Comparison of ENCODE assay signal across 10 mouse cellular contexts in the genomic region with DNA sequence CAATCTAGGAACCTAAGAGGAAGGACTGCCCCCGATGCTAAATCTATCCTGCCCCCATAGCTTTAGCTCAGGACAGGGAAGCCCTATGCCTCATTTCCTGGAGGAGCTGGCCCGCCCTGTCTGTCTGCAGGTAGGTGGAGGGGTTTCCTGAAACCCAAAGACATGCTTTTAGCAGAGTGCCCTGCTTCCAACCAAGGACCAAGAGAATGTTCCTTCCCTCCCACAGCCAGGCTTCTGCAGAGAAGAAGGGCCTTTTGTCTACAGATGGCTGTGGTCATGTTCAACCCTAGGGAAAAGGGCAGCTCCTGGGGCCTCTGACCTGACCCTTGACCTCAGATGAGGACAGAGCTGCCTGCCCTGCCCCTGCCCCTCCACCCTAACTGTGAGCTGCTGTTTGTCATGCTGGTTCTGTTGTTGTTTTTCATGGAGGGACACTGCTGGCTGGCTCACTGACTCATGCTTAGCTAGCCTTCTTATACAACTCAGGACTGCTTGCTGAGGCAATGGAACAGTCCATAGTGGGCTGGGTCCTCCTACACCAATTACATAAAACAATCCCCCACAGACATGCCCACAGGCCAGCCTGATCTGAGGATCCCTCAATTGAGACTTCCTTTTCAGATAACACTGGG. TPM values are rescaled to one million over a fixed set of nuclear protein-coding genes. Genes with fewer than 3 reads are reported as not detected.
DNase-seq lines count a peak whose midpoint lies in the region; ATAC-seq and TF ChIP-seq lines count a peak whose summit lies in the region.
"Had no signal": no experiment of that assay in that cellular context is flagged by ENCODE, and none has a peak within 500 bp of the region (broad histone marks: within the 10 kb centered on the region; RNA-seq: fewer than 3 reads in every experiment).

No protein-coding gene starts in this region.

- H3K4me2 ChIP-seq in forebrain, embryonic 12.5 days: no peak overlapping the region
- H3K4me2 ChIP-seq in stomach, postnatal 0 days (replicated peaks; ENCODE audit: low read depth): no peak overlapping the region

- H3K9me3 ChIP-seq in forebrain, embryonic 10.5 days: no peaks in the 10 kb centered on the region
- no peaks in the 10 kb centered on the region for H3K9me3 ChIP-seq in forebrain, embryonic 12.5 days
- H3K9me3 ChIP-seq in stomach, postnatal 0 days (ENCODE audit: control insufficient read depth, low read length): no peaks in the 10 kb centered on the region

- no peak for ATAC-seq in forebrain, embryonic 12.5 days (ENCODE audit: low FRiP score)
- no peak for ATAC-seq in stomach, postnatal 0 days (ENCODE audit: low FRiP score, low TSS enrichment)

- 58% methylated on average over 2 of the region's 2 CpGs for WGBS in forebrain, embryonic 10.5 days
- WGBS in forebrain, embryonic 12.5 days: 50% methylated on average over 2 of the region's 2 CpGs
- 78% methylated on average over 2 of the region's 2 CpGs for WGBS in stomach, postnatal 0 days

- H3K27me3 ChIP-seq in forebrain, embryonic 10.5 days (ENCODE audit: poor library complexity, severe bottlenecking): peaks cover 48% of the 10 kb centered on the region
- peaks cover 58% of the 10 kb centered on the region for H3K27me3 ChIP-seq in forebrain, embryonic 12.5 days
- no peaks in the 10 kb centered on the region; the same call in 1 of the 2 replicates for H3K27me3 ChIP-seq in stomach, postnatal 0 days (ENCODE audit: control insufficient read depth, insufficient read depth, low read length)

- peaks cover 41% of the 10 kb centered on the region for H3K4me1 ChIP-seq in forebrain, embryonic 10.5 days
- peaks cover 12% of the 10 kb centered on the region for H3K4me1 ChIP-seq in forebrain, embryonic 12.5 days
- peaks cover 13% of the 10 kb centered on the region for H3K4me1 ChIP-seq in stomach, postnatal 0 days (replicated peaks; ENCODE audit: control insufficient read depth, insufficient read depth)

- no peak overlapping the region for H3K9ac ChIP-seq in forebrain, embryonic 12.5 days
- no peak overlapping the region for H3K9ac ChIP-seq in stomach, postnatal 0 days (ENCODE audit: low read length)

- peak overlapping the region; percentile 73 for H3K27ac ChIP-seq in forebrain, embryonic 10.5 days
- no peak overlapping the region for H3K27ac ChIP-seq in forebrain, embryonic 12.5 days
- H3K27ac ChIP-seq in stomach, postnatal 0 days (replicated peaks): peak overlapping the region; percentile 85; the same call in 1 of the 2 replicates

- DNase-seq in forebrain, embryonic 10.5 days (ENCODE audit: extremely low spot score, low spot score): no peak
- DNase-seq in kidney, postnatal 10 days: peak; percentile 46
- no peak for DNase-seq in kidney, postnatal 14 days
- peak; percentile 60 for DNase-seq in right cerebral cortex, postnatal 25 days
- DNase-seq in right cerebral cortex, postnatal 36 days (ENCODE audit: low spot score in 2 of 2): no peak
- DNase-seq in stomach, postnatal 0 days (ENCODE audit: low spot score): no peak
- no peak for DNase-seq in thymus, postnatal 0 days (ENCODE audit: low spot score)
- DNase-seq: gastrocnemius, postnatal 25 days; retina, postnatal 1 day had no signal

- H3K4me3 ChIP-seq in forebrain, embryonic 10.5 days: no peak overlapping the region
- H3K4me3 ChIP-seq in forebrain, embryonic 12.5 days (replicated peaks): no peak overlapping the region
- no peak overlapping the region for H3K4me3 ChIP-seq in stomach, postnatal 0 days (ENCODE audit: low read depth, low read length)

- TF ChIP-seq CTCF in stomach, postnatal 0 days (IDR thresholded peaks at IDR 0.05; ENCODE audit: low read depth): no peak

- H3K36me3 ChIP-seq in forebrain, embryonic 10.5 days (replicated peaks): no peaks in the 10 kb centered on the region
- no peaks in the 10 kb centered on the region for H3K36me3 ChIP-seq in forebrain, embryonic 12.5 days (replicated peaks)
- H3K36me3 ChIP-seq in stomach, postnatal 0 days (ENCODE audit: control insufficient read depth, insufficient read depth, low read length): no peaks in the 10 kb centered on the region

- no peak for TF ChIP-seq EP300 in stomach, postnatal 0 days (optimal IDR thresholded peaks at IDR 0.05)

RNA-seq across cellular contexts. Expression of gene Vwa1, which starts 2.3 kb away (rescaled TPM):
- 9.7 and 11.3 TPM in 2 replicates for polyA plus RNA-seq in forebrain, embryonic 10.5 days (2016; fragmentation: Nextera tagmentation; extraction: Ambion mirVana)
- 9.8 and 11.5 TPM in 2 replicates for polyA plus RNA-seq in forebrain, embryonic 12.5 days (2016; fragmentation: Nextera tagmentation; extraction: Ambion mirVana)
- polyA plus RNA-seq in stomach, postnatal 0 days (2015; fragmentation: Nextera tagmentation; extraction: Ambion mirVana): 30.0 and 32.3 TPM in 2 replicates
- 8.6 and 9.0 TPM in 2 replicates for polyA plus RNA-seq in thymus, postnatal 0 days (2015; fragmentation: Nextera tagmentation; extraction: Ambion mirVana)

RNA-seq across cellular contexts. Expression of gene Tmem88b, which starts 8.9 kb away (rescaled TPM):
- polyA plus RNA-seq in forebrain, embryonic 10.5 days (2016; fragmentation: Nextera tagmentation; extraction: Ambion mirVana): 0.24 and 0.27 TPM in 2 replicates
- polyA plus RNA-seq in forebrain, embryonic 12.5 days (2016; fragmentation: Nextera tagmentation; extraction: Ambion mirVana): 0.22 and 0.35 TPM in 2 replicates
- 0.13 and 0.27 TPM in 2 replicates for polyA plus RNA-seq in stomach, postnatal 0 days (2015; fragmentation: Nextera tagmentation; extraction: Ambion mirVana)
- 0.05 and 0.21 TPM in 2 replicates for polyA plus RNA-seq in thymus, postnatal 0 days (2015; fragmentation: Nextera tagmentation; extraction: Ambion mirVana)

RNA-seq across cellular contexts. Expression of gene Ankrd65, which starts 13.4 kb away (rescaled TPM):
- polyA plus RNA-seq in forebrain, embryonic 10.5 days (2016; fragmentation: Nextera tagmentation; extraction: Ambion mirVana): not detected in 2 replicates
- polyA plus RNA-seq in forebrain, embryonic 12.5 days (2016; fragmentation: Nextera tagmentation; extraction: Ambion mirVana): not detected in 2 replicates
- polyA plus RNA-seq in stomach, postnatal 0 days (2015; fragmentation: Nextera tagmentation; extraction: Ambion mirVana): 0.10 and 0.13 TPM in 2 replicates
- 0.23 and 0.42 TPM in 2 replicates for polyA plus RNA-seq in thymus, postnatal 0 days (2015; fragmentation: Nextera tagmentation; extraction: Ambion mirVana)

RNA-seq across cellular contexts. Expression of gene Atad3a, which starts 15.9 kb away (rescaled TPM):
- polyA plus RNA-seq in forebrain, embryonic 10.5 days (2016; fragmentation: Nextera tagmentation; extraction: Ambion mirVana): 141 and 149 TPM in 2 replicates
- 95.3 and 99.0 TPM in 2 replicates for polyA plus RNA-seq in forebrain, embryonic 12.5 days (2016; fragmentation: Nextera tagmentation; extraction: Ambion mirVana)
- polyA plus RNA-seq in stomach, postnatal 0 days (2015; fragmentation: Nextera tagmentation; extraction: Ambion mirVana): 48.8 and 55.1 TPM in 2 replicates
- 61.6 and 63.9 TPM in 2 replicates for polyA plus RNA-seq in thymus, postnatal 0 days (2015; fragmentation: Nextera tagmentation; extraction: Ambion mirVana)

RNA-seq across cellular contexts. Expression of gene Mrpl20, which starts 25.9 kb away (rescaled TPM):
- polyA plus RNA-seq in forebrain, embryonic 10.5 days (2016; fragmentation: Nextera tagmentation; extraction: Ambion mirVana): 253 and 258 TPM in 2 replicates
- 209 and 210 TPM in 2 replicates for polyA plus RNA-seq in forebrain, embryonic 12.5 days (2016; fragmentation: Nextera tagmentation; extraction: Ambion mirVana)
- 230 and 240 TPM in 2 replicates for polyA plus RNA-seq in stomach, postnatal 0 days (2015; fragmentation: Nextera tagmentation; extraction: Ambion mirVana)
- 283 and 286 TPM in 2 replicates for polyA plus RNA-seq in thymus, postnatal 0 days (2015; fragmentation: Nextera tagmentation; extraction: Ambion mirVana)

Comparison
In these comparisons a context has a peak if more than half of its experiments do, and no peak if none do; other contexts are left out.
1. DNase-seq: peak in kidney, postnatal 10 days (single experiment) and right cerebral cortex, postnatal 25 days (single experiment); none in forebrain, embryonic 10.5 days (single experiment), kidney, postnatal 14 days (single experiment), right cerebral cortex, postnatal 36 days (0 of 2), stomach, postnatal 0 days (single experiment) and thymus, postnatal 0 days (single experiment).